Mouse (Mus musculus): Measurements from ENCODE around the gene Frmd4b. TPM values are rescaled to one million over a fixed set of nuclear protein-coding genes. Genes with fewer than 3 reads are reported as not detected.

Frmd4b gene
- total RNA-seq, 1 experiment from 2014 or later: 6.4 TPM

GRCm38 (mm10) chr6:97488821-97489220 is 128.5 kb downstream of the Frmd4b start:
- no peak for ATAC-seq (ENCODE audit: extremely low read depth, insufficient number of reproducible peaks, low FRiP score, poor library complexity, severe bottlenecking)

- ATAC-seq (ENCODE audit: extremely low read depth, insufficient number of reproducible peaks, low FRiP score, poor library complexity, severe bottlenecking): no peak
These were observed 129.1 kb downstream of the Frmd4b start for GRCm38 (mm10) chr6:97488280-97488679.

- 0 out of 2 replicates have a peak, but pooled peaks have one; percentile 16 for ATAC-seq (ENCODE audit: extremely low read depth, insufficient number of reproducible peaks, low FRiP score, poor library complexity, severe bottlenecking)
These were observed 129.7 kb downstream of the Frmd4b start for GRCm38 (mm10) chr6:97487535-97488081.

DNA sequence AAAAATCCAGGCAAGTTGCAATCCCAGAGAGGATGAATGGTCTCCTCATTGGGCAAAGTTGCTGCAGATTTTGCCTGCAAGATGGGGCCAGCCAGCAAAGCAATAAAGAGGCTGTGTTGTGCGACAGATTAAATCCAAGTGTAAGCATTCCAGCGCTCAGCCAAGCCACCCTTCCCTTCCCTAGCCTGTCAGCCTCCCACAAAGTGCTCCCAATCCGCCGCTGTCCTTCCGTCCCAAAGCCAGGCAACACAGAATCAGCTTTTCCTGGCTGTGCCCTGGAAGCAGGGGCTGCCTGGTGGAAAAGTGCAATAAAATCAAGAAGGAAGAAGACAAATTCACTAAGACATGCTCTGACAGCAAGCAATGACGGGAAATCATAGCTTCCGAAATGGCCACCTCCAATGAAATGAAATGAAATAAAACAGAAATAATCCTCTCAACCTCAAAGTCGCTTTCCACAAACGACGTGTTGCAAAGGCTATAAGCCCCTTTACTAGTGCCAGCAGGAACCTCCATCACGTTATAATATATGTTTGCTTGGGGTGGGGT is 130.5 kb downstream of the Frmd4b start:
- ATAC-seq (ENCODE audit: extremely low read depth, insufficient number of reproducible peaks, low FRiP score, poor library complexity, severe bottlenecking): no peak

GRCm38 (mm10) chr6:97485886-97486386 is 131.4 kb downstream of the Frmd4b start:
- ATAC-seq (ENCODE audit: extremely low read depth, insufficient number of reproducible peaks, low FRiP score, poor library complexity, severe bottlenecking): no peak

DNA sequence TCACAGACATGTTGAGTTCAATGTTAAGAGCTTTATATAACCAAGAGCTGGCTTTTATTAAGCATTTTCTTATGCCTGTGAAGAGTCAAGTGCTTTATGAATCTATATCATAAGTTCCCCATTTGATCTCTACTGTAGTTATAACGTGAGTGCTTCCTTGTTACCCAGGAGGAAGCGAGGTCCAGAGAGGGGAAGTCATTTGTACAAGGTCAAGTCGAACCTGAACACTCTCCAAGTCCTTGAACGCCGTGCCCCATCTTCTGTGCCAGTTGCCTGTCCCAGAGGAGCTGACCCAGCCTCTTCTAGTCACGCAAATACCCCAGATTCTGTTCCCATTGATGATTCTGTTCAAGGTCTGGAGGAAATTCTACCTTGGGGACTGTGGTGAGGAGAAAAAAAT is 135.4 kb downstream of the Frmd4b start:
- peak; percentile 18; the same call in 1 of the 2 replicates for ATAC-seq (ENCODE audit: extremely low read depth, insufficient number of reproducible peaks, low FRiP score, poor library complexity, severe bottlenecking)

GRCm38 (mm10) chr6:97478981-97479860 is 138.1 kb downstream of the Frmd4b start:
- ATAC-seq (ENCODE audit: extremely low read depth, insufficient number of reproducible peaks, low FRiP score, poor library complexity, severe bottlenecking): no peak

DNA sequence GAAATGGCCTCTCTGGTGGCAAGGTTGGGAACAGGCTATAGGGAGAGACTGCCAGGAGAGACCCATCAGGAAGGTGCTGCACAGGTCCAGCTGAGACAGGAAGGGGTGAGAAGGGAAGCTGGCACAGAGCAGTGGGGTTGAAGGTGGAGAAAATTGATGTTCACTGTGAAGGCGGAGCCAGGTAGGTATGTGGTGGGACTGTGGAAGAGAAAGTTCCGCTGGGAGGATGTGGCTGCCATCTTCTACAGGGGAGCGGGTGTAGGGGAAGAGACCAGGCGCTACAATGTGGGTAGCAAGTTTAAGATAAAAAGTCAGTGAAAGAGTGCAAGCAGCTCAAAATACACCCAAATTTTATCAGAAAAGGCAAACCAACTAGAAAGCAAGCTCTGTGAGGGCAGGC is 143.7 kb downstream of the Frmd4b start:
- ATAC-seq (ENCODE audit: extremely low read depth, insufficient number of reproducible peaks, low FRiP score, poor library complexity, severe bottlenecking): no peak

GRCm38 (mm10) chr6:97472873-97473550 is 144.3 kb downstream of the Frmd4b start:
- ATAC-seq (ENCODE audit: extremely low read depth, insufficient number of reproducible peaks, low FRiP score, poor library complexity, severe bottlenecking): no peak

- ATAC-seq (ENCODE audit: extremely low read depth, insufficient number of reproducible peaks, low FRiP score, poor library complexity, severe bottlenecking): peak; percentile 51; the same call in 1 of the 2 replicates
These were observed 153.3 kb downstream of the Frmd4b start for GRCm38 (mm10) chr6:97463898-97464524.

DNA sequence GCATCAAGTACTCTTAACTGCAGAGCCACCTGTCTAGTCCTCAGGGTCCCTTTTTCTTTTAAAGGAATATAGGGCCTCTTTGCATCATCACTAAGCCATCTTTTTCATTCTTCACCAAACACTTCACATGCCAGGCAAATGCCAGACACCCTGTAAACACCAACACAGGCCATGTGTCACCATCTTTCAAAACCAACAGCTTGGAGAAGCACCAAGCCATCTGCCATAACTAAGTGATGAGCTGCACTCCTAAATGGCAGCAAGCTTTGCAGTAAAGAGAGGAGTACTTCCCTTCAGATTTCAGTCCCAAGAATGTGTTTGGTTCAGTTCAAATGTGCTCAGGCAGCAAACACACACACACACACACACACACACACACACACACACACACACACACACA is 154.9 kb downstream of the Frmd4b start:
- ATAC-seq (ENCODE audit: extremely low read depth, insufficient number of reproducible peaks, low FRiP score, poor library complexity, severe bottlenecking): no peak

DNA sequence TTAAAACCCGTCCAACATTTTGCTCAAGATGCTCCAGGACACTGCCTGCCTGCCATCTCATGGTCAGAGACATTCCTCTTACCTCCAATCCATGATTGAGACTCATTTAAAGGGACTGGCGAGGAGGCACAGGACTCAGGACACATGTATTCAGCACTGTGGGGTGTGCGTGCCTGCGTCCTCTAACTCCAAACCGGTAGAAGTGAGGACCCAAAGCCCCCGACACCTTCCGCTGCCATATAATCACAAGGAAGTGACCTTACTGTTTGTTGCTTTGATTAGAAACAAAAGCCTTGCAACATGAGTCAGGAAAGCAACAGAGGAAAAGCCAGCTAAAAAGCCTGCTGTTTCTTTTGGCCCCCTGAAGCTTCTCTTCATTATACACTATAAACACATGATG is 158.2 kb downstream of the Frmd4b start:
- no peak for ATAC-seq (ENCODE audit: extremely low read depth, insufficient number of reproducible peaks, low FRiP score, poor library complexity, severe bottlenecking)

GRCm38 (mm10) chr6:97458358-97458757 is 159.0 kb downstream of the Frmd4b start:
- no peak for ATAC-seq (ENCODE audit: extremely low read depth, insufficient number of reproducible peaks, low FRiP score, poor library complexity, severe bottlenecking)

GRCm38 (mm10) chr6:97457954-97458353 is 159.4 kb downstream of the Frmd4b start:
- peak; percentile 47; the same call in 1 of the 2 replicates for ATAC-seq (ENCODE audit: extremely low read depth, insufficient number of reproducible peaks, low FRiP score, poor library complexity, severe bottlenecking)

DNA sequence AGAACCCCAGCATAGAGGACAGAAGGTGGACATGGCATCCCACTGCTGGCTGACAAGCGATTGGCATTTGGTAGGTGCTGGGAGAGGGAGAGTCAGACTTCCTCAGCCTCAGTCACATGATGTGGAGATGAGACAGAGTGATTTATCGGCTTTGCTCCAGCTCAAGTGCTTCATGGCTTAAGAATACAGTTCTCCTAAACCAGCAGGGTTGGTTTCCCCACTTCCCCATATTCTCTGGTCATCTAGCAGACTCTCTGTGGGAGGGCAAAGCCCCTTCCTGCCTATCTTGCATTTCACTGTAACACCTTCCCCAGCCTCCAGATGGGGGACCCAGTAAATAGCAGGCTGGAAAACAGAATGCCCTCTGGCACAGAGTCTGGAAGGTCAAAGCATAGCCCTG is 160.1 kb downstream of the Frmd4b start:
- ATAC-seq (ENCODE audit: extremely low read depth, insufficient number of reproducible peaks, low FRiP score, poor library complexity, severe bottlenecking): peak; percentile 37; the same call in 1 of the 2 replicates

DNA sequence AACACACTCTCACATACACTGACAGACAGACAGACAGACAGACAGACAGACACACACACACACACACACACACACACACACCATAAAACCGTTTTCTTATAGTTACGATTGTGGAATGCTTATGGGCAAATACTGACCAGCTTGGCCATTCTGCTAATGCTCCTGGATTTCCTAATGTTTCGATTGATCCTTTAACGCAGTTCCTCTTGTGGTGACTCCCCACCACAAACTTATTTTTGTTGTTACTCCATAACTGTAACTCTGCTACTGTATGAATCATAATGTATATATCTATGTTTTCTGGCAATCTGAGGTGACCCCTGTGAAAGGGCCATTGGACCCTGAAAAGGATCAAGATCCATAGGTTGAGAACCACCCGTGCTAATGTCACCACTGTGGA is 165.1 kb downstream of the Frmd4b start:
- no peak for ATAC-seq (ENCODE audit: extremely low read depth, insufficient number of reproducible peaks, low FRiP score, poor library complexity, severe bottlenecking)

DNA sequence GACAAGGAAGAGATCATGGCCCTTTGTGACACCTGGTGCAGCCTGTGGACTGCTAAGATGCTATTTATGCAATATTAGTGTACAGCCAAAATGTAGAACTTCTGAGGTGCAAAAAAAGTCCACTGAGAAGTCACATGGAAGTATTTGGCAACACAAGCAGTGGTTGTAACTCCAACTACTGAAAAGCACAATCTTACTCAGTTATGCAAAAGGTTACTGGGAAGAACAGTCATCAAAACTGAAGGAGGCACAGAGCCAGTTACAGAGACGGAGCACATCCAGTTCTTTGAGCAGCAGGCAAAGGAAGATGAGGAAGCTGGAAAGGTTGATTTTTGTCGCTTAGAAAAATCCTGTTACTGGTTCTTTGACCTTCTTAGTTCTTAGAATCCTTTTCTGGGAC is 167.5 kb downstream of the Frmd4b start:
- ATAC-seq (ENCODE audit: extremely low read depth, insufficient number of reproducible peaks, low FRiP score, poor library complexity, severe bottlenecking): no peak

DNA sequence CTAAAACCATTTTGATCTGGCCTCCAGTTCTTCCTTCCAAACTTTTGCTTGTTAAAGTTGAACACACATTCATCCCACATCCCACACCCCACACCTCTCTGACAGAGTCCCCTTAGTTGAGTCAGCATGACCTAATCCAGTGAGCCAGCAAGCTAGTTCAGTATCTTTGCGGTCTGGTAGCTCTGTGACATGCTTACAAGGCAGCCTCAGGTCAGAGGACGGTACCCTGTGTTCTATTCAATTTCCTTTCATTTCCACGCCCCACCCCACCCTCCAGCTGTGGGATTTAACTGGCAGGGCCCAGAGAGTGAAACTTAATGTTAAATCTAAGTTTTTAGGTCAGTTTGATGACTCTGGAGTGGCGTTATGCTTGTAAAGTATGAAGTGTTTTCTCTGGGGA is 170.3 kb downstream of the Frmd4b start:
- no peak for ATAC-seq (ENCODE audit: extremely low read depth, insufficient number of reproducible peaks, low FRiP score, poor library complexity, severe bottlenecking)

- no peak for ATAC-seq (ENCODE audit: extremely low read depth, insufficient number of reproducible peaks, low FRiP score, poor library complexity, severe bottlenecking)
These were observed 173.2 kb downstream of the Frmd4b start for GRCm38 (mm10) chr6:97444145-97444544.
